8 mouse cellular contexts compared by ENCODE assay signal in the genomic region with DNA sequence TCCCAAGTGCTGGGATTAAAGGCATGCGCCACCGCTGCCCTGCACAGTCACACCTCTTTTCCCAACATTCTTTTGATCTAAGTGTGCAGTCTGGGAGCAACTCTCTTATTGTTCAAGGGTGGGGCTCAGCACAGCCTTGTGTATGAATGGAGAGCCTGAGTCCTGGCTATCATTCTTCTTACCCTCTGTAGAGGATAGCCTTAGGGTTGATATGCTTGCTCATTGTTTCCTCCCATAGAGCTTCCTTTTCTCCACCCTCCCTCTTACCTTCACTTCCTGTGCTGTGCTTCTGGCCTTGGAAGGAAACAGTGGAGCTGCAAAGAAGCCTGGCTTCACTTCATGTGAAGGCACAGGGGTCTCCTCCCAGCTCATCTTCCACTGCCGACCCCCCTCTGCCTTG. TPM values are rescaled to one million over a fixed set of nuclear protein-coding genes. Genes with fewer than 3 reads are reported as not detected.
DNase-seq lines count a peak whose midpoint lies in the region; ATAC-seq lines count a peak whose summit lies in the region.

TSS of gene Cd63 (plus strand) at position 292 of the 400 bp plus-strand sequence.

- H3K36me3 ChIP-seq in neural tube, embryonic 15.5 days, result no peaks in the 10 kb centered on the region

- H3K4me1 ChIP-seq in neural tube, embryonic 15.5 days, result peaks cover 13% of the 10 kb centered on the region

- intact Hi-C loops in heart, postnatal 10 days (cut with DNase I), result no loop called here
- intact Hi-C loops in left cerebral cortex, postnatal 4 days (cut with DNase I), result no loop called here

- H3K4me2 ChIP-seq in neural tube, embryonic 15.5 days, result no peak within 1 kb of the TSS

- no peak within 1 kb of the TSS for H3K9ac ChIP-seq in neural tube, embryonic 15.5 days (replicated peaks)

- no peak within 1 kb of the TSS for H3K4me3 ChIP-seq in neural tube, embryonic 15.5 days (replicated peaks)

- no peak for DNase-seq in thymus, postnatal 0 days (ENCODE audit: low spot score)
- no peak for DNase-seq in thymus, postnatal 10 days (ENCODE audit: low spot score in 2 of 2)
- no peak for DNase-seq in heart, postnatal 10 days
- DNase-seq in left cerebral cortex, postnatal 4 days, result no peak
- no peak for DNase-seq in B cell, adult 2 months
- DNase-seq in lung, postnatal 14 days, result no peak

- peaks cover 14% of the 10 kb centered on the region for H3K27me3 ChIP-seq in neural tube, embryonic 15.5 days (replicated peaks)

- H3K27ac ChIP-seq in neural tube, embryonic 15.5 days (replicated peaks), result no peak within 1 kb of the TSS

- H3K9me3 ChIP-seq in neural tube, embryonic 15.5 days (replicated peaks), result no peaks in the 10 kb centered on the region

- 90% methylated on average over 3 of the region's 3 CpGs for WGBS in neural tube, embryonic 15.5 days

- no peak for ATAC-seq in erythroid progenitor cell, adult 5-6 weeks (replicated peaks; ENCODE audit: low FRiP score, poor library complexity, severe bottlenecking)
- ATAC-seq in neural tube, embryonic 15.5 days (ENCODE audit: low FRiP score), result no peak

RNA-seq across cellular contexts. Expression of gene Cd63, which starts in this region (rescaled TPM):
- 172 and 183 TPM in 2 replicates for polyA plus RNA-seq in thymus, postnatal 0 days (2015; fragmentation: Nextera tagmentation; extraction: Ambion mirVana)
- total RNA-seq in erythroid progenitor cell, adult 5-6 weeks (2015; ENCODE audit: low replicate concordance), result 57.4 and 85.1 TPM in 2 replicates
- total RNA-seq in erythroid progenitor cell, adult 5-6 weeks (2017; ENCODE audit: low replicate concordance), result 17.7 and 28.4 TPM in 2 replicates
- 100 to 1,000 TPM; 203 to 239 TPM for total RNA-seq in heart, postnatal 10 days (2021)
- 10 to 100 TPM; 52.7 to 64.3 TPM for total RNA-seq in left cerebral cortex, postnatal 4 days (2021)
- 254 and 295 TPM in 2 replicates for polyA plus RNA-seq in neural tube, embryonic 15.5 days (2015; fragmentation: Nextera tagmentation; extraction: Ambion mirVana)
